Comparison of ENCODE assay signal across 20 mouse cellular contexts in the genomic region with DNA sequence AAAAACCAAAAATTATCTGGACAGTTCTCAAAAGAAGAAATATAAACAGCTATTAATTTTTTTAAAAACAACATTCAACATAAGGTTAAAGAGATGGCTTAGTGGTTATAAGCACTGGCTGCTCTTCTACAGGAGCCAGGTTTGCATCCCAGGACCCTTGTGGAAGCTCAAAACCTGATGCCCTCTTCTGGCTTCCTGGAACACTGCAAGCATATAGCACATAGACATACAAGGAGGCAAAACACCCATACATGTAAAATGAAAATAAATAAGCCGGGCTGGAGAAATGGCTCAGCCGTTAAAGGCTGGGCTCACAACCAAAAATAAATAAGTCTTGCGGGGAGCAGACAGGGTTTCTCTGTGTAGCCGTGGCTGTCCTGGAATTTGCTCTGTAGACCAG. TPM values are rescaled to one million over a fixed set of nuclear protein-coding genes. Genes with fewer than 3 reads are reported as not detected.
DNase-seq lines count a peak whose midpoint lies in the region; TF ChIP-seq lines count a peak whose summit lies in the region.
"Had no signal": no experiment of that assay in that cellular context is flagged by ENCODE, and none has a peak within 500 bp of the region (broad histone marks: within the 10 kb centered on the region; RNA-seq: fewer than 3 reads in every experiment).

No protein-coding gene starts in this region.

- no peaks in the 10 kb centered on the region for H3K36me3 ChIP-seq in thymus, adult 2 months (ENCODE audit: control insufficient read depth, insufficient read depth, low read length)
- H3K36me3 ChIP-seq: embryonic facial prominence, embryonic 10.5 days; heart, embryonic 10.5 days; hindbrain, embryonic 10.5 days; limb, embryonic 12.5 days; liver, embryonic 13.5 days had no signal

- 94% methylated on average over 4 of the region's 4 CpGs for WGBS in thymus, adult 2 months

- H3K27ac ChIP-seq in layer of hippocampus, adult 2 months: no peak overlapping the region
- H3K27ac ChIP-seq in thymus, adult 2 months (ENCODE audit: control insufficient read depth, insufficient read depth, low read length): no peak overlapping the region
- H3K27ac ChIP-seq: embryonic facial prominence, embryonic 10.5 days; heart, embryonic 10.5 days; hindbrain, embryonic 10.5 days; limb, embryonic 12.5 days; liver, embryonic 13.5 days had no signal

- no peak for TF ChIP-seq POLR2A in thymus, adult 2 months (IDR thresholded peaks at IDR 0.05; ENCODE audit: control insufficient read depth, extremely low read depth, insufficient read depth, low read length, poor library complexity)

- no peak overlapping the region for H3K4me3 ChIP-seq in layer of hippocampus, adult 2 months
- H3K4me3 ChIP-seq in thymus, adult 2 months (ENCODE audit: control insufficient read depth, insufficient read depth, low read length): no peak overlapping the region
- H3K4me3 ChIP-seq: embryonic facial prominence, embryonic 10.5 days; heart, embryonic 10.5 days; hindbrain, embryonic 10.5 days; limb, embryonic 12.5 days; liver, embryonic 13.5 days; megakaryocyte, embryonic 14.5 days had no signal

- H3K4me1 ChIP-seq in thymus, adult 2 months (replicated peaks; ENCODE audit: control insufficient read depth, insufficient read depth, low read length): no peaks in the 10 kb centered on the region
- H3K4me1 ChIP-seq: embryonic facial prominence, embryonic 10.5 days; heart, embryonic 10.5 days; hindbrain, embryonic 10.5 days; limb, embryonic 12.5 days; liver, embryonic 13.5 days; megakaryocyte, embryonic 14.5 days had no signal

- TF ChIP-seq CTCF in layer of hippocampus, adult 2 months (conservative IDR thresholded peaks at IDR 0.05): peak; percentile 42
- no peak for TF ChIP-seq CTCF in thymus, adult 2 months (IDR thresholded peaks at IDR 0.05; ENCODE audit: borderline replicate concordance, control insufficient read depth, extremely low read depth, insufficient read depth, low read length, poor library complexity)

- no peak for DNase-seq in layer of hippocampus, adult 2 months (ENCODE audit: low spot score in 2 of 2)
- DNase-seq in layer of hippocampus, postnatal 14 days (ENCODE audit: low spot score in 2 of 2): no peak
- DNase-seq in 416B (ENCODE audit: low read depth): peak; percentile 14
- peak; percentile 16 for DNase-seq in A20 (ENCODE audit: low read depth, low spot score)
- peak; percentile 76 for DNase-seq in R1 (ENCODE audit: low read depth, low spot score)
- no peak for DNase-seq in thymus, adult 2 months
- no peak for DNase-seq in urinary bladder, postnatal 4 days (ENCODE audit: low spot score in 2 of 2)
- DNase-seq: adrenal gland, postnatal 25 days; cerebellum, adult 8-10 months; gastrocnemius, postnatal 10 days; kidney, adult 8-10 months; kidney, postnatal 36 days; layer of hippocampus, adult 9-11 months; liver, embryonic 13.5 days; right cerebral cortex, postnatal 4 days had no signal

- H3K27me3 ChIP-seq in thymus, adult 2 months (ENCODE audit: control insufficient read depth, insufficient read depth, low read length): no peaks in the 10 kb centered on the region
- H3K27me3 ChIP-seq: limb, embryonic 12.5 days had no signal

RNA-seq across cellular contexts. Expression of a gene that starts 9.3 kb away (rescaled TPM):
- total RNA-seq in layer of hippocampus, adult 2 months (2021): 10 to 100 TPM; 30.7 to 32.1 TPM
- total RNA-seq in layer of hippocampus, postnatal 14 days (2021): 10 to 100 TPM; 29.3 to 30.7 TPM
- polyA plus RNA-seq in thymus, adult 2 months (2012; rRNA removed): 18.1 and 22.7 TPM in 2 replicates

RNA-seq across cellular contexts. Expression of a gene that starts 28.4 kb away (rescaled TPM):
- 10 to 100 TPM; 30.0 to 32.9 TPM for total RNA-seq in layer of hippocampus, adult 2 months (2021)
- 10 to 100 TPM; 33.8 to 34.0 TPM for total RNA-seq in layer of hippocampus, postnatal 14 days (2021)
- polyA plus RNA-seq in thymus, adult 2 months (2012; rRNA removed): 17.6 and 17.7 TPM in 2 replicates

Comparison
In these comparisons a context has a peak if more than half of its experiments do, and no peak if none do; other contexts are left out.
1. DNase-seq: peak in 416B (single experiment), A20 (single experiment) and R1 (single experiment); none in layer of hippocampus, adult 2 months (0 of 2), layer of hippocampus, postnatal 14 days (0 of 2), thymus, adult 2 months (single experiment) and urinary bladder, postnatal 4 days (0 of 2).